Mouse (Mus musculus) MN1 (cell line): ENCODE measurements around the gene Rpl22.
A peak's percentile ranks its signal among the peaks of the same experiment; 100 is the strongest.

Source experiments
- DNase-seq: peaks from one replicate; pipeline ENCODE4 v3.0.0-alpha.2; 2016; ENCODE audit warnings: low spot score

The Rpl22 gene

GRCm38 (mm10) chr4:152338419-152339292 is 13.1 kb downstream of the Rpl22 start, which contains the start of gene Chd5:
TSS of gene Chd5 (plus strand) at chr4:152338651.
- no peak for DNase-seq

GRCm38 (mm10) chr4:152339293-152339790 is 13.8 kb downstream of the Rpl22 start:
- DNase-seq: peak; percentile 23

GRCm38 (mm10) chr4:152340584-152341284 is 15.2 kb downstream of the Rpl22 start:
- no peak for DNase-seq

GRCm38 (mm10) chr4:152343296-152343695 is 17.8 kb downstream of the Rpl22 start:
- DNase-seq: peak; percentile 71

GRCm38 (mm10) chr4:152344651-152345050 is 19.1 kb downstream of the Rpl22 start:
- peak; percentile 42 for DNase-seq

- peak; percentile 86 for DNase-seq
Observed at GRCm38 (mm10) chr4:152345120-152345889, 19.8 kb downstream of the Rpl22 start.

GRCm38 (mm10) chr4:152349837-152350381 is 24.4 kb downstream of the Rpl22 start:
- DNase-seq: peak; percentile 74

- peak; percentile 41 for DNase-seq
Observed at GRCm38 (mm10) chr4:152350722-152351421, 25.3 kb downstream of the Rpl22 start.

GRCm38 (mm10) chr4:152351422-152352305 is 26.1 kb downstream of the Rpl22 start:
- DNase-seq: peak; percentile 92

GRCm38 (mm10) chr4:152353886-152354637 is 28.5 kb downstream of the Rpl22 start:
- no peak for DNase-seq

GRCm38 (mm10) chr4:152355672-152356071 is 30.1 kb downstream of the Rpl22 start:
- no peak for DNase-seq

GRCm38 (mm10) chr4:152359700-152360099 is 34.2 kb downstream of the Rpl22 start:
- DNase-seq: no peak

- no peak for DNase-seq
Observed at GRCm38 (mm10) chr4:152360855-152361254, 35.3 kb downstream of the Rpl22 start.

GRCm38 (mm10) chr4:152362180-152362579 is 36.6 kb downstream of the Rpl22 start:
- DNase-seq: no peak

- no peak for DNase-seq
Observed at GRCm38 (mm10) chr4:152365228-152365627, 39.7 kb downstream of the Rpl22 start.

- DNase-seq: no peak
Observed at GRCm38 (mm10) chr4:152382528-152383252, 57.1 kb downstream of the Rpl22 start.
